Mouse (Mus musculus) bone marrow, adult 2 months (tissue): ENCODE results near the gene Cpm. TPM values are rescaled to one million over a fixed set of nuclear protein-coding genes. Genes with fewer than 3 reads are reported as not detected.
"Not testable (repeated sequence)": the region's sequence is repeated elsewhere in the genome, so short reads cannot be mapped to it uniquely, and the experiment has no call there.

Experiments
- H3K27ac ChIP-seq: fragments of 200-500 bp; 2 replicates; pipeline ENCODE4 v1.5.1; 2012; ENCODE audit warnings: low read depth, mild to moderate bottlenecking, control low read depth, inconsistent platforms, low read length; ENCODE audit not compliant: control insufficient read depth, poor library complexity, insufficient read depth
- H3K4me1 ChIP-seq: fragments of 200-500 bp; 2 replicates; pipeline ENCODE4 v1.6.1; 2011; ENCODE audit warnings: low read length; ENCODE audit not compliant: control insufficient read depth, insufficient read depth
- H3K4me3 ChIP-seq: fragments of 200-500 bp; replicated peaks from 2 replicates; pipeline ENCODE3; 2011; ENCODE audit warnings: mild to moderate bottlenecking, low read depth, low read length, control low read depth; ENCODE audit not compliant: control insufficient read depth
- CTCF ChIP-seq: fragments of 200-500 bp; IDR thresholded peaks from 2 replicates; pipeline ENCODE4 v1.5.1; 2011; ENCODE audit warnings: low read length, control low read depth; ENCODE audit not compliant: control insufficient read depth, insufficient read depth
- POLR2A ChIP-seq: fragments of 200-500 bp; IDR thresholded peaks from 2 replicates; pipeline ENCODE4 v1.6.1; 2011; ENCODE audit warnings: low read depth, mild to moderate bottlenecking, control low read depth, low read length, borderline replicate concordance; ENCODE audit not compliant: control insufficient read depth
- WGBS: fragments of 180-500 bp; shearing (Covaris S2); methylation state at CpG from one replicate; pipeline ENCODE4 v1.1.7; 2018; 5-methylcytosine and 5-hydroxymethylcytosine counted together
- polyA plus RNA-seq: library from polyadenylated mRNA; stranded (reverse); fragments of >200 nt; gene quantifications from 2 replicates; pipeline ENCODE4 v1.2.4, GENCODE M21; 2011; ENCODE audit warnings: low replicate concordance; ENCODE audit not compliant: missing spikeins, insufficient read depth, insufficient read length

Gene Cpm
- polyA plus RNA-seq, 1 experiment, result 11.6 TPM

DNA sequence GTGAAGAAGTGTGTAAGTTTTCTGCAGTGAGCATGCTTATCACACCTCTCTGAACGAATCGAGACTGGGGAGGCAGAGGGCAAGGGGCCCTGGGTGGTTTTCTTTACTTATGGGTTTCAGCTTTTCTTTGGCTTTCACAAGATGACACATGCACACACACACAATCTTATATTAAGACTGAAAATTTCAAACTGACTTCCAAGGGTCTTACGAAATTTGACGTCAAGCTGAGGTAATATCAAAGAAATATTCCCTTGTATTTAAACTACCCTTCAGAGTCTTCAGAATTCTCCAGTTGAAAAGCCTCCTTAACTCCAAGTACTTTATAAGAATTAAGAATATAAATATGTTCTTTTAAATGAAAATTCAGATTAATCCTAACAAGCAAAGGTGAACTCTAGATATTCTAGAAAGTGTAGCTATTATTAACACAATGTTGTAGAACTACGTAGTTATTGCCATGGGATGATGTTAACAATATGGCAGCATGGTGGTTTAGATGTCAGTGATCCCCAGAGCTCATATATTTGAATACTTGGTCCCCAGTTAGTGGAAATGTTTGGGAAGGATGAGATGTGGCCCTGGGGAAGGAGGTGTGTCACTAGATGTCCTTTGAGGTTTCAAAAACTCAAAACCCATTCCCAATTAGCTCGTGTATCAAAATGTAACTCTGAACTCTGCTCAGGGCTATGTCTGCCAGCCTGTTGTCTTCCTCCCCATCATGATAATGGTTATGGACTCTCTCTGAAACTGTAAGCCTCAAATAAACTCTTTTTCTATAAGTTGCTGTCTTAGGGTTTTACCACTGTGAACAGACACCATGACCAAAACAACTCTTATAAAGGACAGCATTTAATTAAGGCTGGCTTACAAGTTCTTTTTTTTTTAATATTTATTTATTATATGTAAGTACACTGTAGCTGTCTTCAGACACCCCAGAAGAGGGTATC lies 44.5 kb upstream of the Cpm start:
- WGBS, result 77% methylated on average over 6 of the region's 6 CpGs
- TF ChIP-seq CTCF (no peak), POLR2A (no peak)
- Histone ChIP-seq H3K4me3 (no peak overlapping the region), H3K27ac (no peak overlapping the region), H3K4me1 (no peaks in the 10 kb centered on the region; the same call in 1 of the 2 replicates)

DNA sequence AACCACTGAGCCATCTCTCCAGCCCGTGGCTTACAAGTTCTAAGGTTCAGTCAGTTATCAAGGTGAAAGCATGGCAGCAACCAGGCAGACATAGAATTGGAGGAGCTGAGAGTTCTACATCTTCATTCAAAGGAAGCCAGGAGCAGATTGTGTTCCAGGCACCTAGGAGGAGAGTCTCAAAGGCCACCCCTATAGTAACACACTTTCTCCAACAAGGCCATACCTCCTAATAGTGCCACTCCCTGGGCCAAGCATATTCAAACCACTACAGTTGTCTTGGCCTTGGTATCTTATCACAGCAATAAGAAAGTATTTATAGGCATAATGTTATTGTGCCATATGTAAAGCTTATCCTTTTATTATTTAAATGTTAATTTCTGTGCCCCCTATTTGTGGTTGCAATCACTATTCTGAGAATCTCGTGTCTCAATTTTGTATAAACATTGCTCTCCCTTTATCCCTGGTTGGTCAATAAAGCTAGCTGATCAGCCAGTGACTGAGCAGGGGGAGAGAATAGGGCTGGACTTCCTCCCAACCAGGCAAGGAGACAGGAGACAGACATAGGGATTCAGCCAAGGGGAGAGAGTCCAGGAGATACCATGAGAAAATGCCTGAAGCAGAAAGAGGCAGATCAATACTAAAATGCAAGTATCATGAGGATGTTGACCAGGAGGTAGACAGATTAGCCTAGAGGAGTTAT lies 43.5 kb upstream of the Cpm start:
- TF ChIP-seq CTCF (no peak), POLR2A (no peak)
- WGBS, result 69% methylated on average over 2 of the region's 2 CpGs

DNA sequence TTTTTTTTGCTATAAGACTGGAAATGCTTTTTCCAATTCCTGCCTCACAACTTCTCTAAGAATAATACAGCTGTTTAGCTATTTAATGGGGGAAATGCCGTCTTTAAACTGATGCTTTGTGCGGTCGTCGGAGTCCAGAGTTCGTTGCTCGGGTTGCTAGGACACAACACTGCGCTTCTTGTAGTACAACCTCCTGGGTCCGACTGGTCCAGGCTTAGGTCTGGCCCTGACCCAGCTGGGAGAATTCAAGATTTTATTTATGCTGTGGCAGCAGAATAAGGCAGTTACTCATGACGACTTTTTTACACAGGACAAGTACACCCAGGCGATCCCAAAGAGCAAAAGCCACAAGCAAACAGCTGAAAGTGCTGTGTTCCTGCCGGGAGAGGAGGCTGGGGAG lies 42.4 kb upstream of the Cpm start:
- Histone ChIP-seq H3K4me1 (no peaks in the 10 kb centered on the region; the same call in 1 of the 2 replicates), H3K4me3 (no peak overlapping the region), H3K27ac (no peak overlapping the region)
- WGBS, result 83% methylated on average over 11 of the region's 11 CpGs
- TF ChIP-seq CTCF (no peak), POLR2A (no peak)

More for the DNA sequence above, 43.5 kb upstream of the Cpm start:
- Histone ChIP-seq H3K4me1 (no peaks in the 10 kb centered on the region; the same call in 1 of the 2 replicates), H3K4me3 (no peak overlapping the region), H3K27ac (no peak overlapping the region)

DNA sequence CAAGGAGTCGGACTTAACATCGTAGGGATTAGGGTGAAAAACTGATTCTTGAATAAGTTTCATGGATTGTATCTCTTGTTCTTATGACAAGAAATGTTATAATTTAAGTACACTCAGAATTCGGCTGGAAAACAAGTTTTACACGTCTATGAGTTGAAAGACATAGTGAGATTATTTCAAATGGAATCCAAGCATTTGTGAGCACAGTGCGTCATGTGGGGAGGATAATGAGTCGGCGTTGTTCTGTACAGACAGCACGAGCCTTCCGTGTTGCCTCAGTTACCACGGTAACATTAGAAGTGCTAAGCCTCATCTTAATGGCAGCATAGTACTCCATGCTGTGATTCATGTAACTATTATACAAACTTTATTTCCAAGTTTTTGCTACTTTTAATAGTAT lies 42.0 kb upstream of the Cpm start:
- H3K27ac ChIP-seq, result no peak overlapping the region
- H3K4me3 ChIP-seq, result no peak overlapping the region
- WGBS, result 80% methylated on average over 10 of the region's 10 CpGs
- H3K4me1 ChIP-seq, result no peaks in the 10 kb centered on the region; the same call in 1 of the 2 replicates
- TF ChIP-seq CTCF (no peak), POLR2A (no peak)

DNA sequence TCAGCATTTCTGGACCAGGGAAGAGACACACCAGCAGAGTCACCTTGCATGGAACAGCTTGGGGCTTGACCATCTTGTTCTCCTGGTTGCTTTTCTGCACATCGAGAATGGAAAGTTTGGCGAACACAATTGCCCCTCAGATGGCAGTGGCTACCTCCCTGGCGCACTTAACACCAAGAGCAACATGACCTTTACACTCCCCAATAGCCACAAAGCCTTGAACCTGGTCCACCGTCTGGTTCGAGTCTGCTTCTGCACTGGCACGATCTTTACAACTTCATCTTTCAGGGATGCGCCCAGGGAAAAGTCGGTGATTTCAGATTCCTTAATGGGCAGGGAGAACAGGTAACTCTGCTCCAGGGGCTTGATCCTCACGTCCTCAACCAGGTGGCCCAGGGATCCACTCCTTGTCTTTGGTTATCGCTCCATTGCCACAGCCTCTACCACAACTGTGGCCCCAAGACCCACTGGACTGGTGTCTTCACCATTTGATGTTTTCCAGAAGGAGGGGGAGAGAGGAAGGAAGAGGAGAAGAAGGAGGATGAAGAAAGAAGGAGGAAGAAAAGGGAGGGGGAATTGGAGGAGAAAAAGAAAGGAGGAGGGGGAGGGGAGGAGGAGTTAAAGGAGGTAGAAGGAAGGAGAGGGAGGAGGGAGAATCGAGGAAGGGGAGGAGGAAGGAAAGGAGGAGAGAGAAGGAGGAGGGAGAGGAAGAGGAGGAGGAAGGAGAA lies 40.7 kb upstream of the Cpm start:
- not testable (repeated sequence) for H3K4me1 ChIP-seq, H3K4me3 ChIP-seq, H3K27ac ChIP-seq
- whole genome bisulfite sequencing, result 76% methylated on average over 11 of the region's 11 CpGs

DNA sequence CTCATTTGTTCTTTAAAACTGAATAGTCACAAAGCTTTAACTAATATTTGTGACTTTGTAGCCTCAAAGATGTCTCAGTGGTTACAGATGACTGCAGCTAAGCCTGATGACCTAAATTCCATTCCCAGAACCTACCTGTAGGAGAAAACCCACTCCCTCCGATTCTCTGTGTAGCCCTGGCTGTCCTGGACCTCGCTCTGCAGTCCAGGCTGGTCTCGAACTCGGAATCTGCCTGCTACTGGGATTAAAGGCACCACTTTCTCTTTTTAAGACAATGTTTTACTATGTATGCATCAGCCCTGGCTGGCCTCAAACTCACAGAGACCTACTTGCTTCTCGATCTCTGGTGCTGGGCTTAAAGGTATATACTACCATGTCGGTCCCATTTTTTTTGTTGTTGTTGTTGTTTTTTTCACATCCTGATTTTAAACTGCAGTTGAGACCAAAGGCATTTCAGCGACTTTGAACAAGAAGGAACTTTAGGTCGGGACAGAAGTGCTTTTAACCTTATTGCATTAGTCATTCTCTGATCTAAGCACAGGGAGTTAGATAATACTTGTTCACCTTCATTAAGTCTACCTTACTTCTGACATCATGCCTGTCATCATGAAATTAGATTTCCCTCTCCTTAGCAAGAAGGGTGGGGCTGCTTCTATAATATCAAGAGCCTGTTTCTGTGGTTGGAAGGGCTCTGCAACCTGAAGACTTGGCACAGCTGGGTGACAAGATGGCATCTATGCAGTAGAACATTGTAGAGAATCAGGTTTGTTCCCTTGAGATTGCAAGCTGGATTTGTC lies 40.0 kb upstream of the Cpm start:
- Histone ChIP-seq H3K27ac (no peak overlapping the region), H3K4me3 (no peak overlapping the region), H3K4me1 (no peaks in the 10 kb centered on the region)
- TF ChIP-seq CTCF (no peak), POLR2A (no peak)
- WGBS, result 75% methylated on average over 8 of the region's 8 CpGs

DNA sequence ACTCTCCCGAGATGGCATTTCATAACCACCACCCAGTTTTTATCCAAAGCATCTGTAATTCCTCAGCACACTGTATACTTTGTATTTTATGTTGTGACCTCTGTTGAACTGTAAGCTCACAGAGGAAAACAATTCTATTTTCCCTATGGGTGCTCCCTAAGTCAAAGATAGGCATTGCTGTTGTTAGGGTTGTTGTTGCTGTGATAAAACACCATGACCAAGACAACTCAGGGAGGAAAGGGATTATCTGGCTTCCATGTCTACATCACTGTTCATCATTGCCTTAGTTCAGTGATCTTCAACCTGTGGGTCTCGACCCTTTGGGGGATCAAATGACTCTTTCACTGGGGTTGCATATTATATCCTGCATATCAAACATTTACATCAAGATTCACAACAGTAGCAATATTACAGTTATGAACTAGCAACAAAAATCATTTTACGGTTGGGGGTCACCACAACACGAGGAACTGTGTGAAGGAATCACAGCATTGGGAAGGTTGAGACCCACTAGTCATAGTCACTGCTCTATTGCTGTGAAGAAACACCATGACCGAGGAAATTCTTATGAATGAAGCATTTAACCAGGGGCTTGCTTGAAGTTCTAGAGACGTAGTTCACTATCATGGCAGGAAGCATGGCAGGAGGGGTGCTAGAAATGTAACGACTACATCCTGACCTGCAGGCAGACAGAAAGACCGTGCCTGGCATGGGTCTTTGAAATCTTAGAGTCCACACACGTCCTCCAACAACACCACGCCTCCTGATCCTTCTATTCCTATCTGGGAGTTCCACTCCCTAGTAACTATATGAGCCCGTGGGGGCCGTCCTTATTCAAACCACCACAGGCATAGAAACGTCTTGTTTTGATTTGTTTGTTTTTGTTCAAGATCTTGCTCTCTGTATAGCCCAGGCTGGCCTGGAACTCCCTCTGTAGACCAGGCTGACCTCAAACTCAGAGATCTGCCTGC lies 38.7 kb upstream of the Cpm start:
- Histone ChIP-seq H3K4me3 (no peak overlapping the region), H3K4me1 (peaks cover 4% of the 10 kb centered on the region), H3K27ac (no peak overlapping the region)
- 78% methylated on average over 13 of the region's 13 CpGs for WGBS
- TF ChIP-seq CTCF (no peak), POLR2A (no peak)
